Mouse (Mus musculus): Measurements from ENCODE around the gene Frmd5.

GRCm38 (mm10) chr2:121717133-121717532 is 89.8 kb downstream of the Frmd5 start:
- TF ChIP-seq CTCF (IDR thresholded peaks at IDR 0.05) (no peak), EP300 (IDR thresholded peaks at IDR 0.05) (no peak)
